ENCODE assay signal across 8 mouse cellular contexts in the genomic region with DNA sequence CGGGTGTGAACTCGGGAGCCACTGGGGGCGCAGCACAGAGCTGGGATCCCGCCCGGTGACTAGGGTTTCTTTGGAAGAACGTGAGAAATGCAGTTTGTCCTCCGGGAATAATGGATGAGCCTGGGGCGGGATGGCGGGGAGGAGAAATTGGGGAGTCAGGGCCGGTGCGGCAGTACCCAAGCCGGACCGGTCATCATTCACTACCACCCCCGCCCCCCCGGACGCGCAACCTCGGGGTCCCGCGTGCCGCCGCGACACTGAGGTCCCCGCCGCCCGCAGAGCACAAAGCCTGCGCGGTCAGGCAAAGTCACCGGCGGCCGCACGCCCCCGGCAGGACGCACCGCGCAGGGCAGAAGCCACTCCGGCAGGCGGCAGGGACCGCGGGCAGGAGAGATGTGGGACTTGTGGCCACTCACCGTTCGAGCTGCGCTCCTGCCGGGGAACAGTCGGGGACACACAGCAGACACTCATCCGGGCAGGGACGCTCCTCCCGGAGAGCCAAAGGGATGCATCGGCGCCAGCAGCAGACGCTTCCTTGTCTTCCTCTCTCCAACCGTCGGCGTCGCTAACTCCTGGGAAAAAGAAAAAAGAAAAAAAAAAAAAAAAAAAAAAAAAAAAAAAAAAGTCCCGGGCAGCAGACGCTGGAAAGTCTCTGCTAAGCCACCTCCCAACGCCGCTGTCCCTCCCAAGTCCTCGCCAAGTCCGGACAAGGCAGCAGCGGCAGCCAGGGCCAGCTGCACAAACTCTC. TPM values are rescaled to one million over a fixed set of nuclear protein-coding genes. Genes with fewer than 3 reads are reported as not detected.
A peak's percentile ranks its signal among the peaks of the same experiment; 100 is the strongest.
DNase-seq lines count a peak whose midpoint lies in the region; TF ChIP-seq lines count a peak whose summit lies in the region.

No protein-coding gene starts in this region.

- no peak for TF ChIP-seq CTCF in cerebellum, adult 2 months (IDR thresholded peaks at IDR 0.05; ENCODE audit: borderline replicate concordance, insufficient read depth, low read depth, low read length)

- TF ChIP-seq POLR2A in cerebellum, adult 2 months (IDR thresholded peaks at IDR 0.05; ENCODE audit: borderline replicate concordance, insufficient read depth, low read length) = no peak

- under 1% methylated on average over 62 of the region's 62 CpGs for WGBS in cerebellum, adult 2 months

- H3K4me1 ChIP-seq in cerebellum, adult 2 months (ENCODE audit: control insufficient read depth, insufficient read depth, low read length) = no peaks in the 10 kb centered on the region

- DNase-seq in R1 (ENCODE audit: low read depth, low spot score) = peak; percentile 76
- DNase-seq in cerebellum, adult 2 months = peak; percentile 56 to 61
- DNase-seq in forelimb bud, embryonic 11.5 days (ENCODE audit: low read depth, low spot score) = peak; percentile 76
- peak; percentile 90 for DNase-seq in heart, postnatal 4 days
- DNase-seq in layer of hippocampus, adult 8-10 months (ENCODE audit: low spot score in 2 of 2) = peak; percentile 33
- peak; percentile 83 to 90 for DNase-seq in lung, adult 18-20 months
- peak; percentile 38 for DNase-seq in ovary, postnatal 10 days (ENCODE audit: low spot score)
- peak; percentile 81 for DNase-seq in yolk sac, embryonic 10.5 days (ENCODE audit: low spot score)

- peak overlapping the region; percentile 65 for H3K4me3 ChIP-seq in cerebellum, adult 2 months (replicated peaks; ENCODE audit: insufficient read depth, low read depth, low read length)

- no peak overlapping the region for H3K27ac ChIP-seq in cerebellum, adult 2 months (ENCODE audit: insufficient read depth, low read length)

- no peaks in the 10 kb centered on the region for H3K27me3 ChIP-seq in cerebellum, adult 2 months (ENCODE audit: control insufficient read depth, insufficient read depth, low read length)

RNA-seq across cellular contexts. Expression of gene Tspan12, which starts 0.5 kb away (rescaled TPM):
- 17.2 and 17.8 TPM in 2 replicates for polyA plus RNA-seq in cerebellum, adult 2 months (2012; rRNA removed)
- 10 to 100 TPM; 87.2 to 94.4 TPM for total RNA-seq in heart, postnatal 4 days (2021)
- total RNA-seq in layer of hippocampus, adult 8-10 months (2022) = 10 to 100 TPM; 26.8 to 35.8 (median 28.3) TPM

Comparison
In these comparisons a context has a peak if more than half of its experiments do, and no peak if none do; other contexts are left out.
1. DNase-seq: peak in every context shown above with its lines; median percentile 90 in heart, postnatal 4 days; 86 in lung, adult 18-20 months; 81 in yolk sac, embryonic 10.5 days; 76 in R1; 76 in forelimb bud, embryonic 11.5 days; 58 in cerebellum, adult 2 months; 38 in ovary, postnatal 10 days; 33 in layer of hippocampus, adult 8-10 months.